Mouse (Mus musculus) lung, adult 10 weeks (tissue): ENCODE data around the gene Alms1. TPM values are rescaled to one million over a fixed set of nuclear protein-coding genes. Genes with fewer than 3 reads are reported as not detected.

Experiments
- polyA plus RNA-seq: library from polyadenylated mRNA; stranded (reverse); fragments of 350-450 nt; fragmentation: Illumina TruSeq; extraction: RNeasy Lipid Tissue Mini Kit (QIAGEN cat#74804); gene quantifications from one replicate; pipeline ENCODE4 v1.2.3, GENCODE M21; 2014; ENCODE audit warnings: low read depth, low replicate concordance; ENCODE audit not compliant: insufficient read depth

The Alms1 gene
- 0.84 TPM for polyA plus RNA-seq

GRCm38 (mm10) chr6:85587396-85588143 is at the start of gene Alms1:
Gene Alms1 (plus strand): TSS chr6:85587531.

DNA sequence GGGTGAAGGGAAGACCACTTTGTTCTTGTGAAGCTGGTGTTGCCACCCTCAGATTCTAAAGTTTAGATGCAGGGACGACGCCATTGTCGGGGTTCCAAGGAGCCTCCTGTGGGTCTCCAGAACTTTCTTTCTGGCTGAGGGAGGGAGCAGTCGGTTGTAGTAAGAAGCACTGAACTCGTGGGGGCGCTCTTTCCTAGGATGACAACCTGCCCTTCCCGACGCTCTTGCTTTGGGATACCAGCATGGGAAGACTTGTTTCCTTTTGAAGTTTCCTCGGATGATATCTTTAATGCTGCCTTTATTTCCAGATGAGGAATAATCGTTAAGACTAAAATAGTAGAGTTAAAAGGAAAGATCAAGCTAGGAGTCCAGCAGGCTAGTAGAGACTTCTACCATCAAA is 125.8 kb downstream of the Alms1 start, which contains the start of gene Nat8f7:
Gene Nat8f7, minus strand, starts transcription at position 101 of the 400 bp plus-strand sequence.

Other genes starting within 250 kb of the Alms1 start
- 8.5 TPM for gene Rab11fip5, start 212.9 kb upstream of the Alms1 start, polyA plus RNA-seq
- not detected for gene Noto, start 163.6 kb upstream of the Alms1 start, polyA plus RNA-seq
- gene Smyd5, start 155.5 kb upstream of the Alms1 start, polyA plus RNA-seq, result 9.1 TPM
- 135 TPM for gene Cct7, start 136.0 kb upstream of the Alms1 start, polyA plus RNA-seq
- 23.8 TPM for gene Pradc1, start 135.6 kb upstream of the Alms1 start, polyA plus RNA-seq
- not detected for gene Fbxo41, start 84.5 kb upstream of the Alms1 start, polyA plus RNA-seq
- not detected for gene Egr4, start 73.9 kb upstream of the Alms1 start, polyA plus RNA-seq
- 1.3 TPM for gene Nat8f7, start 125.7 kb downstream of the Alms1 start, polyA plus RNA-seq
- gene Nat8f3, start 178.2 kb downstream of the Alms1 start, polyA plus RNA-seq, result 7.2 TPM
- gene Nat8f6, start 233.4 kb downstream of the Alms1 start, polyA plus RNA-seq, result not detected
- gene Nat8f5, start 233.4 kb downstream of the Alms1 start, polyA plus RNA-seq, result not detected
- gene Nat8, start 244.6 kb downstream of the Alms1 start, polyA plus RNA-seq, result 0.22 TPM